Mouse (Mus musculus) MEL-GATA-1-ER (cell line): ENCODE results near the gene Wdr1.

Experiments
- DNase-seq: peaks from one replicate; pipeline ENCODE4 v3.0.0-alpha.2; 2012; ENCODE audit warnings: low read depth; ENCODE audit errors: extremely low read depth

Gene Wdr1

GRCm38 (mm10) chr5:38544423-38545415 lies 18.3 kb downstream of the Wdr1 start:
- no peak for DNase-seq

- no peak for DNase-seq
These were observed 19.4 kb downstream of the Wdr1 start for GRCm38 (mm10) chr5:38543496-38544217.

GRCm38 (mm10) chr5:38541728-38542127 lies 21.3 kb downstream of the Wdr1 start:
- no peak for DNase-seq

GRCm38 (mm10) chr5:38540898-38541297 lies 22.1 kb downstream of the Wdr1 start:
- no peak for DNase-seq

GRCm38 (mm10) chr5:38538508-38538907 lies 24.5 kb downstream of the Wdr1 start:
- DNase-seq: no peak

GRCm38 (mm10) chr5:38537845-38538244 lies 25.2 kb downstream of the Wdr1 start:
- no peak for DNase-seq

GRCm38 (mm10) chr5:38536822-38537221 lies 26.2 kb downstream of the Wdr1 start:
- no peak for DNase-seq

- DNase-seq: no peak
These were observed 30.9 kb downstream of the Wdr1 start for GRCm38 (mm10) chr5:38532084-38532483.

- no peak for DNase-seq
These were observed 33.1 kb downstream of the Wdr1 start for GRCm38 (mm10) chr5:38529724-38530428.

- DNase-seq: no peak
These were observed 40.0 kb downstream of the Wdr1 start for GRCm38 (mm10) chr5:38522977-38523376.

GRCm38 (mm10) chr5:38520838-38521237 lies 42.2 kb downstream of the Wdr1 start:
- no peak for DNase-seq

- DNase-seq: peak; percentile 66
These were observed 46.8 kb downstream of the Wdr1 start for GRCm38 (mm10) chr5:38516267-38516666.

- no peak for DNase-seq
These were observed 50.0 kb downstream of the Wdr1 start for GRCm38 (mm10) chr5:38512991-38513390.

- DNase-seq: peak; percentile 81
These were observed 53.5 kb downstream of the Wdr1 start for GRCm38 (mm10) chr5:38509568-38509967.

- peak; percentile 98 for DNase-seq
These were observed 57.6 kb downstream of the Wdr1 start for GRCm38 (mm10) chr5:38505435-38505765.

GRCm38 (mm10) chr5:38504747-38505434 lies 58.1 kb downstream of the Wdr1 start:
- DNase-seq: no peak

GRCm38 (mm10) chr5:38504116-38504515 lies 58.9 kb downstream of the Wdr1 start:
- DNase-seq: no peak

- no peak for DNase-seq
These were observed 60.0 kb downstream of the Wdr1 start, which contains the start of gene Slc2a9 for GRCm38 (mm10) chr5:38502992-38503391. TSS of gene Slc2a9 (minus strand) at chr5:38503143.

- DNase-seq: no peak
These were observed 63.0 kb downstream of the Wdr1 start for GRCm38 (mm10) chr5:38500043-38500442.

- no peak for DNase-seq
These were observed 63.7 kb downstream of the Wdr1 start for GRCm38 (mm10) chr5:38499316-38499811.

GRCm38 (mm10) chr5:38498479-38498878 lies 64.5 kb downstream of the Wdr1 start:
- no peak for DNase-seq
